Mouse (Mus musculus): ENCODE results near the gene Kctd12.

DNA sequence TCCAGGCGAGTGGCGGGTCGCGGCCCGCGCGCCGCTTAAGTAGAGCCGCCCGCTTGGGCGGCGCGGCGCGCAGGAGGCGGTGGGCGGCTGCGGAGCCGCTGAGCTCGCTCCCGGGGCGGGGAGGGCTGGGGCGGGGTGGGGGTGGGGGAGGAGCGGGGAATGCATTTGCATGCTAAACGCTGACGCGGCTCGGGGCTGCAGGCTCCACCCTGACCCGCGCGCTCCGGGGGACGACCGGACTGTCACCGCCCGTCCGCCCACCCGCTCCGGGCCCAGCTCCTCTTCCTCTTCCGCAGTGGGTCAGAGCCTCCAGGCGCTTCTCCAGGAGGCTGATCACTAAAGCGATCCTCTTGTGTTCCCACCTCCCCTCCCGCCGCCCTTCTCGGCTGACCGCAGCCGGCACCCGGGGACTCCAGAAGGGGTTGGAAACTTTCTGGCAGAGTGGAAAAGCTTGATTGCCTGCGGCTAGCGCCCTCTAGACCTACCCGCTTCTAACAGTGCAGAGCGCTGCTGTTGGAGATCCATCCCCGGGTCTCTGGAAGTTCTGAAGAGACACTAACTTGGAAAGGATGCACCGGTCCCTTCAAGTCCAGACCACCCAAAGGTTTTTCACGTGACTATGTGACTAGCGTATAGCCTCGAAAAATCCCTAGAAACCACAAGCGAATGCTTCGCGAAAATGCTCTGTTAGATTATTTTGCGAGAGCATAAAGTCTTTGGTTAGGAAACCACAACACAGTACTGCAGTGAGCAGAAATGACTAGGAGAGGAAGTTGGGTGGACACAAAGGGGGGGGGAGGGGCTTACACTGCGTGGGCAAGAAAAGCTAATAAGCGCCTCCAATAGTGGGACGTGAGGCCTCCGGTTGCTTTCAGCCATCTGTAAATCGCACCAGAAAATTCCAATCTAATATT, at the start of gene Kctd12:
- TF ChIP-seq CTCF (IDR thresholded peaks at IDR 0.05; ENCODE audit: low read depth, low read length): peak; percentile 64
- TF ChIP-seq POLR2A (IDR thresholded peaks at IDR 0.05; ENCODE audit: extremely low read depth, insufficient read depth, low read length): 0 out of 2 replicates have a peak, but pooled peaks have one; percentile 45

Measured in liver, adult 2 months (tissue).